Mouse (Mus musculus) left cerebral cortex, postnatal 10 days (tissue): ENCODE results near the gene 2010111I01Rik. TPM values are rescaled to one million over a fixed set of nuclear protein-coding genes. Genes with fewer than 3 reads are reported as not detected.
A peak's percentile ranks its signal among the peaks of the same experiment; 100 is the strongest.
"Not testable (repeated sequence)": the region's sequence is repeated elsewhere in the genome, so short reads cannot be mapped to it uniquely, and the experiment has no call there.

ENCODE experiments used
- DNase-seq, 2 experiments: peaks; one replicate each; pipeline ENCODE4 v3.0.0; 2021 to 2022; ENCODE audit warnings: low spot score in 2 of 2, mixed read lengths in 1 of 2; ENCODE audit errors: extremely low spot score in 1 of 2
- intact Hi-C: fragments of 180-260 bp; cut with DNase I; formaldehyde crosslinking; loops from one replicate; pipeline ENCODE4 v1.15.1; 2025
- total RNA-seq, 2 experiments: library from RNA; stranded (reverse); gene quantifications; 2 replicates each; pipeline ENCODE4 v1.2.3; 2021

2010111I01Rik gene
- total RNA-seq, 2 experiments from 2014 or later, result 62.1 to 69.1 TPM

DNA sequence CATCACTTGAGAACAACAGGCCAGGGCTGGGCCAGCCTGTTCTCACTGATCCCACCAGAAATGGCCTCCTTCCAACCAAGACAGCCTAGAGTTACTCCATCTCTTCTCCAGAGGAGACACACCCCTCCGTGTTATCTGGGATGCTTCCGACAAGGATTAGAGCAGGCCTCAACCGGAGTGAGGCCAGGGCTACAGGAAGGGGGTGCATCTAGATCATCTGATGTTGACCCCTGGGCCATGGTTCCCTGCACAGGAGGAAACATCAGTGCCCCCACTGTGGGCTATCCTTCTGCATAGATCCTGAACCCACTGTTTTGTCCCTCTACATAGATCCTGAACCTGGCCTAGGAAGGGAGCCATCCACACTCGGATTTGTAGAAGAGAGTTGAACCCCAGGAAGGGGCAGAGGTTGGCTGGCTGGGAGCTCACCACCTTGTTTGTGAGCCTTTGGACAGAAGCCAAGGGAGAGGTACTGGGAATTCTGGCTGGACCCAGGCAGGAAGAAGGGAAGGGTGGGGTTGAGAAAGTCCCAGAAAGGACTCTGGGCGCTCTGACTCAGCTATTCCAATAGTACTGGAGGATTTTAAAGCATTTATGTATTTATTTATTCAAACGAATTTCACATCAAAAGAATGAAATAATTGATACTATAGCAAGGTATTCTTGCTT, 339.6 kb downstream of the 2010111I01Rik start:
- no peak for DNase-seq
- intact Hi-C loops, result no loop called here

DNA sequence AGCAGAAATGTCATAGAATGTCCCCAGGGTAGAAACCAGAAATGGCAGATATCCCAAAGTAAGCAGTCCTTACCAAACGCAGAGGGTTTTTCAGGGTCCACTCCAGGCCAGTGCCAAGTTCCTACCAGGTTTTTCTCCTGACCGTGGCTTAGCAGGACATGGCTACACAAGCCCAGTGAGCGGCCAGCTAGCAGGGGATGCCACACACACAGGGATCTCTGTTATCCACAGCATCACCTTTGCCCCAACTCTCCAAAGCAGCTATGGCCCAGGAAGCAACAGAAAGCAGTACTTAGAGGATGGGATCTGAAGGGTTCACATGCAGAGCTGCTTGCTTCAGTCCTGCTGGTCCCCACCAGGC, 340.1 kb downstream of the 2010111I01Rik start:
- intact Hi-C loops, result no loop called here
- DNase-seq, result no peak

DNA sequence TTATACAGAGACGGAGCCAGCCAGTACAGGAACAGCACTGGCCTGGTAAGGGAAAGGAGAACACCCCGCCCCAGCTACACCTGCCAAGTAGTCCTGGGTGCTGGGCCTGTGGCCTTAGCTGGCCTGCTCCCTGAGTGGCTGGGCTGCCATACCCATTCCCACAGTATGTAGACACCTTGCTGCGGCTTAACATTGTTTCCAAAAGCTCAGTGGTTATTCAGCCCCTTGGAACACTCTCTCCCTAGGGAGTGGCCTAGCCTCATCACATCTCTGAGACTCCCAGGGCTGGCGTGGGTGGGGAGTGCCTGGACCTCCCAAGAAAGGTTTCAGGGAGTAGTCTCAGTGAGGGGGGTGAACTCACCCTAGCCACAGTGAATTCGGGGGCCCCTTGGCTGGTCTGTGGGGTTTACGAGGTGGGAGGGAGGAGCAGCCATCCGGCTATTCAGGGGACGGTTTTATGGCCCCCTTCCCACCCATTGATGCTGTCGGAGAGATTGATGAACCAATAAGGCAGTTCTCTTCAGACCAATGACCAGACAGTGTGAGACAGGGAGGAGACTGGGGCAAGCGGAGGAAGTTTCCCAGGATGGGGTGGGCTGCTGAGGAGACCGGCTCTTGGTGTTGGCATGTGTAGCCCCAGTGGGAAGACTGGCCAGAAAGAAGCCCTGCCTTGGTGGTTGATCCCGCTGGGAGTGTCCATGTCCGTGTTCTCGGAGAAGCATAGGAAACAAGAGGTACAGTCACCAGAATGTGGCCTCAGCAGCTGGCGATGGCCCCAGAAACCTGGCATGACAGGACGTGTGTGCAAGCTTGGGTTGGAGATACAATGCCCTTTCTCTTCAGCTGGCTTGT, 340.7 kb downstream of the 2010111I01Rik start:
- intact Hi-C loops, result no loop called here
- DNase-seq, result no peak

DNA sequence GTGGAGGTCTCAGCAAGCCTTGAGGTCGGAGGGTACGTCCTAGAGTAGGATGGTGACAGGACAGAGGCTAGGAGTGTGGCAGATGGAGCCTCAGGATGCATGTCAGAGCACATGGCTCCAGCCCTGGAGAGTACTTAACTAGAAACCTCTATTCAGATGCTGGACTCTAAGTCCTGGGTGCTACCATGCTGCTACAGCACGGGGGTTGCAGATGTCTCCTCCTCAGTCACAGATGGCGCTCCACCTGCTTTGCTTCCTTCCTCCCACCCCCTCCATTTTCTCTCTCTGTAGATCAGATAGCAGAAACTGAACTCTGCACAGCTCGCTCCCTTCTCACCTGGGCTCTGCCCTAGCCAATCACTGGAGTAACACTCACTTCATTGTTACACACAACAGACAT, 342.1 kb downstream of the 2010111I01Rik start:
- DNase-seq, result no peak
- intact Hi-C loops, result no loop called here

DNA sequence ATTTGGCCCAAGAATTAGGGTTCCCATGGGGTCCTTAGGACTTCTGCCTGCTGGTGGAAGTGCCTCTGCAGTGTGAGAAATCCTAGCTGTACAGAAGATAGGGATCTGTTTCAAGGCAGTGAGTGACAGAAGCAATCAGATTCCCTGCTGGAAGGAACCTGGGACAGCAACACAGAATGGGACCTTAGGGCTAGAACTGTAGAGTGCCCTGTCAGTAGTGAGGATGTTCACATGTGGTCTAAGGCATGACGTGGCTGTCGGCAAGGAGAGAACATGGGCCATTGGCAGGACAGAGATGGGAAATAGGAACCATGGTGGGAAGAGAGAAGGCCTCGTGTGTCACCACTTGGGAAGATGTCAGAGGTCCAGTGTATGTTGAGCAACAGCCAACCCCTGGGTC, 344.9 kb downstream of the 2010111I01Rik start:
- intact Hi-C loops, result no loop called here
- no peak for DNase-seq

DNA sequence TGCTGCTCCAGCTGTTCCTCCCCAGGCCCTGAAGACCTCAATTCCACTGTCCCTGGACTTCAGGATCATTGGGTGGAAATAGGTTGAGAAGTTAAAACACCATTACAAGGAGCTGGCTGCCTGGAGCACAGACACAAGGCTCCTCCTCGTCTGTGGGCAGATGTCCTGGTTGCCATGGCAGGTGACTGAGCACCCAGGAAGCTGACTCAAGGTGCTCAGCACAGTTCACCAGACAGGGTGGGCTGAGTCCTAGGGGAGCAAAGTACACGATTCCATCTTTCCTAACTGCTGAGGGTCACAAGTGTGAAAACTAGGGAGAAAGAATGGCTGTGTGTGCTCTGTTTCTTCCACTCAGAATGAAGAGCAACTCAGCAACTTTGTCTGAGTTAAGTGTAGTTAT, 346.5 kb downstream of the 2010111I01Rik start:
- DNase-seq, result no peak
- intact Hi-C loops, result no loop called here

DNA sequence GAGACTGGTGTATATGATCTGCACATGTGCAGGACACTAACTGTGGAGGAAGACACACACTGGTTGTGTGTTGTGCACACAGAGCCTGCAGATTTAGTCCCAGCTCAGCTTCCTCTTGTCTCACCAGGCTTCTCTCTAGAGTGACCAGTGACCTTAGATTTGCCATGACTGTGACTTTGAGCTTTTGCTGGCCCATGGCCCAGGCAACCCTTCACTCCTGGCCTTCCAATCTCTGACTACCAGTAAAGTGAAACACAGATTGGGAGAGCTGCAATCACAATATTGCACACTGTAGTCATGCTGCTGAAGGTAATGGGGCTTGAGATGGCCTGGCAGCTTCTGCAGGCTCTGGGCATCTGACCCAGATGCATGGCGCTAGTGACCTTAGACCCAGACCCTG, 348.6 kb downstream of the 2010111I01Rik start:
- DNase-seq, result no peak
- intact Hi-C loops, result no loop called here

DNA sequence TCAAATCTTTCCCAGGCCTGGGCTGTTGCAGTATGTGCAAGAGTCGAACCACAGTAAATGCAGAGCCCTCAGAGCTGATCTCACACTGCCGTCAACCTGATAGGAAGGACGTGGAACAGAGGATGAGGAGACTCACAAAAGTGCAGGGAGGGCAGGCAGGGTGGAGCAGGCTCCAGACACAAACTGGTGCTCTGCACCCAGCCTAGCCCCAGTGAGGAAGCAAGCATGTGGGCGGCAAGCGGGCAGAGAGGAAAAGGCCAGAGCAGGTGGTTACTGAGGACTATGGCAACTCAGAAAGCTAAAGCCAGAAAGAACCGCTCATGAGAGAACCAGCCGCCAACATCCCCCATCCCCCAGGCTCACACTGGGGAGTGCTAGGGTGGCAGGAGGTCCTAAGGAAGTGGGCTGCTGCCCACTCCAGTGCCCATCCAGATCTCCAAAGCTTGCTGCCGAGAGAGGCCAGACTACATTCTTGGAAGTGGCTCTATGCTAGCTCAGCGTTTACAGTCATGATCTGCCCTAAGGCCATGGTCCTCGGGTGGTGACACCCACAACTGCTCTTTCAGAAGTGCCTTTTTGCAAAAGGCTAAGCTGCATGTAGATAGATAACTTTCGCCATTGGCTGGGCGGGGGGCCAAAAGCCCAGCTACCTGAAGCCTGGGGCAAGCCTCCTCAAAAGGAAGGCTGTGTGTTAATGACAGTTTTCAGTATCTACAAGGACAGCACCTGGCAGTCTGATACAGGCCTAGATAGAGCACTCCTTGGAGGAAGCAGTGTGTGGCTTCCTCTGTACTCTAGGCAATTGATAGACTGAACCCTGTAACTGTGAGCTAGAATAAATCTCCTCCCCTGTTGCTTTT, 349.3 kb downstream of the 2010111I01Rik start:
- intact Hi-C loops, result no loop called here

DNA sequence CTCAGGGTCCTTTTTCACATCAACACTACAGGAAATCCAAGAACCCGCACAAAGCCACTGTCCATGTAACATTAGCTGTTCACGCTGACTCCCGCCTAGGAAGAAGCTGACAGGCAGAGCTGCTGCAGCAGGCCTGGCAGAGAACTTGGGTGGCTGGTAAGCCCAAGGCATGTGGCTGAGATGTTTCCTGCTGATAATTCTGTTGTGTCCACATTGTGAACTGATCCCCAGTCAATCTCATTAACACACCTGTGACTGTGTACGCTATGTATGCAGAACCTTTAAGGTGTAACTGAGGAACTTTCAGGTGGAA, 349.9 kb downstream of the 2010111I01Rik start:
- DNase-seq, result no peak
- intact Hi-C loops, result no loop called here

More for the DNA sequence above, 349.3 kb downstream of the 2010111I01Rik start:
- no peak for DNase-seq

DNA sequence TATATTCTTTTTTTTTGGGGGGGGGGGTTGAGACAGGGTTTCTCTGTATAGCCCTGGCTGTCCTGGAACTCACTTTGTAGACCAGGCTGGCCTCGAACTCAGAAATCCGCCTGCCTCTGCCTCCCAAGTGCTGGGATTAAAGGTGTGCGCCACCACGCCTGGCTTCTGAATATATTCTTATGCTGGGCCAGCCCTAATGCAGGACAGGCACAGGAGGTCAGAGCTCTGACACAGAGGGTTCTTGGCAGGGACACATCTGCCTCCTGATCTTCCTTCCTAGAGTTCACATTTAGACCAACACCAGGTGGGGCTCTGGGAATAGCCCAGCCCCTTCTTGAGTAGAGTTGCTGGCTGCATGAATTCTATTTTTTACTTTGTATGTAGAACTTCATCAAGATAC, 350.4 kb downstream of the 2010111I01Rik start:
- DNase-seq, intact Hi-C loops: not testable (repeated sequence)

DNA sequence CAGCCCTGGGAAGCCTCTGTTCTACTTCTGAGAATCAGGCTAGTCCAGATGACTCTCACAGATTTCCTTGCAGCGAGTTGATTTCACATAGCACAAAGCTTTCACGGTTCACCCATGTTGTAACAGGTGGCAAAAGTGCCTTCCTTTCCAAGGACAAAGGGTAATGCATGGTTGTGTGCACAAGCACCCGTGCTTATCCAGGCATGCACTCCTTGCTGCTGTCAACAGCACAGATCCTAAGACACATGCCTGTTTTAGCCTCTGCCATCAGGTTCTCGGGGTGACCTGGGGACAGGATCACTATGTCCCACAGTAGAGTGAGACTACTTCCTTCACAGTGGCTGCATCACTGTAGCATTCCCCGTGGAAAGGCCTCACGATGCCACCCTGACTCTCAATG, 351.1 kb downstream of the 2010111I01Rik start:
- intact Hi-C loops, result no loop called here

DNA sequence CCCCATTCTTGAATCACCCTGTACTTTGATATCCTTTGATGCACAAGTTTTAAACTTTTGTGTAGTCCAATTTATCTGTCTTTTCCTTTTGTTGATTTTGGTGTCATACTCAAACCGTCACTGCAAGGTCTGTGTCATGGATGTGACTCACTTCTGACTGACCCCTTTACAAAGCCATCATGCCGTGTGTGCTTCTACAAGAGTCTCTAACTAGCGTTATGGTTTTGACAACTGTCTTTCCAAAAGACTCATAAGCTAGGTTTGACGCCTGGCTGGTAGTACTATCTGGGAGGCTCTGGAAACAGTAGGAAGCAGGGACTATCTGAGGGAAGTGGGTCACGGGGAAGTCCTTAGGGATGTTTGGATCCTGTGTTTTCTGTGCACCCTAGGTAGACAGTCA, 351.7 kb downstream of the 2010111I01Rik start:
- no peak for DNase-seq
- intact Hi-C loops, result no loop called here

More for the DNA sequence above, 351.1 kb downstream of the 2010111I01Rik start:
- no peak for DNase-seq

DNA sequence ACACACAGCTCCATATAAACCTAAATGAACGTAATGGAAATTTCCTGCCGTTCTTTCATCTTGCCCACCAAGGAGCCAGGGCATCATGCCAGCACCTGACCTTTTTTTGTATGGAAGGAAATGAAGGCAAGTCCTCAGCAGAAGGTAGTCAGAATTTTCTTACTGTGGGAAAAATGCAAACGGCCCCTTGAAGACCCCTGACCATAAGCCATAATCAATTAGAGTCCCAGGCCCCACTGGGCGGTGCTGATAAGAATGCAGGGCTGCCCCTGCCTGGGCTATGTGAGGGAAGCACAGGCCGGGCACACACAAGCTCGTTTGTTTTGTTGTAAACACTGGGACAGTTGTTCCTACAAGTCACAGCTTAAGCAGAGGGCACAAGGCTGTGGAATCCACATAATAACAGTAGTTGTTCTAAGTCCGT, 353.0 kb downstream of the 2010111I01Rik start:
- intact Hi-C loops, result no loop called here
- peak in 1 of 2 experiments; percentile 60 for DNase-seq

DNA sequence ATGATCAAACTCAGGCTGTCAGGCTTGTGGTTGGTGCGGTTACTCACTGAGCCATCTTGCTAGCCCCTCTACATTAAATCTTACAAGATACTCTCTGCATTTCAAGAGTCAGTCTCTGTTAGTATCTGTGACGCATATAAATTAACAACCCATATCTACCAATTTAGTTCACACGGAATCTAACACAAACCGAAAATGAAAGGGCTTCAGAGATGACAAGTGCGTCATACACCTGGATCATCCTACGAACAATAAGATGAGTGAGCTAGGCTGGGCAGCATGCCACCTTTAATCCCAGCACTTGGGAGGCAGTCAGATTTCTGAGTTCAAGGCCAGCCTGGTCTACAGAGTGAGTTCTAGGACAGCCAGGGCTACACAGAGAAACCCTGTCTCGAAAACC, 355.1 kb downstream of the 2010111I01Rik start:
- intact Hi-C loops, result no loop called here

DNA sequence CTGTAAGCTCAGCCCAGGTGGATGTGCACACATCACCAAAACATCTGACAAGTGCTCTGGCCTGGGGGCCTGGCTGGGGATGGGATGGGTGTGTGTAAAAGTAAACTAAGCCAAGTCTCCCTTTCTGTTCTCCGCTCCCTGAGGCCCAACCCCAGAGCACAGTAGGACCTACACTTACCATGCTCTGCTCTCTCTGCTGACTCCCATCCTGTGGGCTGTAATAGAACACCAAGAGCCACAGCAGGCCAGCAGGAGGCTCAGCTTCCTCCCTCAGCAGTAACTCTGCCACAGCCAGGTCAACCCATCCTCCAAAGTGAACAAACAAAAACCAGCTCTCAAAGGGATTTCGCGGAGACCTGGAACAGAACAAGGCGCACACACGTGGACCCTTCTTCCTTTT, 357.0 kb downstream of the 2010111I01Rik start:
- peak in 1 of 2 experiments; percentile 62 for DNase-seq
- intact Hi-C loops, result no loop called here

More for the DNA sequence above, 355.1 kb downstream of the 2010111I01Rik start:
- no peak for DNase-seq

DNA sequence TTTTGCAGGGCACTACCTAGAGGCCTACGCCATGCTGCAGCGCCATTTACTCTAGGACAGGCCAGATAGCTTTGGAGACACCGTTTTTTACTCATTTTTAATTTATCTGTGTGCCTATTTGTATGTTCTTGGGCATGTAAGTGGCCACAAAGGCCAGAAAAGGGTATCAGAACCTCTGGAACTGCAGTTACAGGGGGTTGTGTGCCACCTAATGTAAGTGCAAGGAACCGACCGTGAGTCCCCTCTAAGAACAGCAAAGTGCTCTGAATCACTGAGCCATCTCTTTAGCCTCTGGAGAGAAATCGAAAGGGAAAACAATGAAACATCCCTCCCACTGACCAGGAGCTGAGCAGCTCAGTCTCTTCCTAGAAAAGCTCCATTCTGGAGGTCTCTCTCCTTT, 358.1 kb downstream of the 2010111I01Rik start:
- intact Hi-C loops, result no loop called here
- DNase-seq, result no peak

DNA sequence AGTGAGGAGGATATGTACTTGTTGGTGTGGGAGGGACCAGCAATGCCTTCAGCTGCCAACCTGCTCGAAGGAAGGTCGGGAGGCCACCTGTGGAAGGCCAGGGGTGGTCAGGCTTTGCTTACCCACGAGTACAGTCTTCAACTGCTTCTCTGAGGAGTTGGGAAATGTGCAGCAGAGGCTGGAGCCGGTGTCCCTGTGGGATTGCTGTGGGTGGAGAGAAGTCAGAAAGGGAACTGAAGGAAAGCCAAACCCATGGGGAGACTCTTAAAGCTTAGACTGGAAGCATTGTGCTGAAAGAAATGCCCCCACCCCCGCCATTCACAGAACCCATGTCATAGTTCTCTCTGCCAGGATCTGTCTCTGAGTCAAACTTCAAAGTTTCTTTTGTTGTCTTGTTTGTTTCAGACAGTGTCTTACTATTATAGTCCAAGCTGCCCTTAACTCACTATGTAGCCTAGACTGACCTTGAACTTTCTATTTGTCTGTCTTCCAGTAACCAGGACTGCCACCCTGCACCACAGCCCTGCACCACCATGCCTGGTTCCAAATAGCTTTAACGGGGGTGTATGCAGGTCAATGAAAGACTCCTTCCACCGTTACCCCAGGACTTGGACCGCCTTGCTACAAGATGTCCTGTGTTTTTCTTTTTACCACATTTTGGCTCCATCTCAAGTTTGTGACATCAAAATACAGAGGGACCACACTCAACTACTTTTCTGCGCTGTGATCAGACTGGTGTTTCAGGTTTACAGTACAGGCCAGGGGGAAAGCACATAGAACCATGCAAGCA, 358.8 kb downstream of the 2010111I01Rik start:
- peak in 1 of 2 experiments; percentile 56 for DNase-seq
- intact Hi-C loops, result no loop called here

DNA sequence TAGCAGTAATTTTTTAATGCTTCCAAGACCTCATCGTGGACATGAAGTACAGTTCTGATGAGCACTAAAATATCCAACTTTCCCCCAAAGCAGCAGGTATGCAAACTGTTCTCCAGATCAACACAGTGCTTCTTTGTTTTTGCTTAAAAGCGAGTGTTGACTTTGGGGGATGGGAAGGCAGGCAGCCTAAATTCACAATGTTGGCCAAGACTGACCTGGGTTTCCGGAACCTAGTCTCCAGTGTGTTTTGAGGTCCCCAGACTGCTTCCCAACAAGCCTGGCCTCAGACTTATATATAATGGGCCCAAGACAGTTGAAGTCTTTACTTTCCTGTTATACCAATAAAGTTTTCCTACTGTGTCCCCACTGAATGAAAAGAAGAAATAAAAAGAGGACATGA, 359.6 kb downstream of the 2010111I01Rik start:
- intact Hi-C loops, result no loop called here

More for the DNA sequence above, 359.6 kb downstream of the 2010111I01Rik start:
- no peak for DNase-seq
